Mouse (Mus musculus) gastrocnemius, postnatal 25 days (tissue): ENCODE measurements around the gene Pgr15l. TPM values are rescaled to one million over a fixed set of nuclear protein-coding genes. Genes with fewer than 3 reads are reported as not detected.

Experiments
- DNase-seq: peaks from one replicate; pipeline ENCODE4 v3.0.0; 2022
- long read RNA-seq, 2 experiments: library from polyadenylated mRNA; stranded (forward); transcript quantifications; one replicate each; pipeline ENCODE4 v2.0.0; 2021
- total RNA-seq, 2 experiments: library from RNA; stranded (reverse); gene quantifications; 1 replicate in 1 of 2; 2 replicates in 1 of 2; pipeline ENCODE4 v1.2.3; 2021

Pgr15l gene
- total RNA-seq, result not detected
- long read RNA-seq, experiment 1, result 0 reads
- long read RNA-seq, experiment 2, result 0 reads

DNA sequence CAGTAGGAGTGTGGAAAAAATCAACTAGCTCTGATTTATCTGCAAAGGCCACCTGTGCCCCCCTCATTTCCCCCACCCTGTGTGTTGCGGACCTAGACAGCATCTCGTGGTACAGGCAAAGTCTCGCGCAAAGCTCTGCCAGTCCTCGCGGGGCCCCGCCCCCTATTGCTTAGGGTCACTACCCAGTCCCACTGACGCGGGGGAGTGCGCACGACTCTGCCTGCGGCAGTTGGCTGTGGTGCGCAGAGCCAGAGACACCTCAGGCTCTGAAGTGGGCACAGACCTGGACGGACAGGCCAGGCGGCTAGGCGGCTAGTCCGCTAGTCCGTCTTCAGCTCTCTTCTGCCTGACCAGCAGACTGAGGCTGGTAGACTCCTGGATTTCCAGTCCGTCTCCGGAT lies at the start of gene Pgr15l:
Gene Pgr15l (plus strand): TSS at position 228 of the 400 bp plus-strand sequence.
- DNase-seq, result no peak

DNA sequence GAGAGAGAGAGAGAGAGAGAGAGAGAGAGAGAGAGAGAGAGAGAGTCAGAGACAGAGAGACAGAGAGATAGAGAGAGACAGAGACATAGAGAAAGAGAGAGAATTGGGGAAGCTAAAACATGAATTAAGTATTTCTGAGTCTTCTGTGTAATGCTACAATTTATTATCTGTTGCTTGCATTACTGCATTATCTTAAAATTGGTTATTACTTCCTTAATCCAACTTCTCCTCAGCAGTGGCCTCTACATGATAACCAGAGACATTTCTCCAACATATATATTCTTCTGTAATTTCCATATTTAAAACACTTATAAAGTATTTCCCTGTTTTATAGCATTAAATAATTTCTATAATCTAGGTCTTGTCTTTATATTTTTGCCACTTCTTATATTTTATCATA lies 44.9 kb upstream of the Pgr15l start:
- DNase-seq, result no peak

DNA sequence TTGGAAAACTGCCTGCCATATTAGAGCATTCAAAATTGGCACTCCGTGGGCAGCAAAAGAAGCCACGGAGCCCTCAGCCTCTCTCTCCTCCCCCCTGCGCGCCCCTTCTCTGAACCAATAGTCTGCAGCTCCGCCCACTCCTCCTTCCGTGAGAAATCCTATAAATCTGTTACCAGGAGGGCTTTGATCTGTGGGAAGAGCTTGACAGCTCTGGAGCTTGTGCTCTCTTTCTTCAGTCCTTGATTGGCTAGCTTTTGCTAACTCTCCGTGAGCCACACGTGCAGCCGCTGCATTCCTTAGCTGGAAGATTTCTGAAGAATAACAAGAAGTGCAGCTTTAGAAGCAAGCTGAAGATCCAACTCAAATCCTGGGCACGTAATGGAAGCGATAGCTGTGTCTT lies 2.6 kb upstream of the Pgr15l start:
- no peak for DNase-seq
